Mouse (Mus musculus) heart, adult 2 months (tissue): Measurements from ENCODE around the gene Agbl4.

Source experiments
- CTCF ChIP-seq: fragments of 200-600 bp; IDR thresholded peaks from 2 replicates; pipeline ENCODE4 v1.8.1; 2022; ENCODE audit warnings: antibody characterized with exemption, mild to moderate bottlenecking, moderate library complexity
- POLR2A ChIP-seq: fragments of 200-500 bp; IDR thresholded peaks from 2 replicates; pipeline ENCODE4 v1.6.1; 2011; ENCODE audit warnings: mild to moderate bottlenecking, low read depth, low read length, control low read depth; ENCODE audit not compliant: insufficient read depth

GRCm38 (mm10) chr4:110832776-110833175, 435.3 kb downstream of the Agbl4 start:
- TF ChIP-seq CTCF: no peak
- TF ChIP-seq POLR2A: no peak
